Mouse (Mus musculus) hindbrain, embryonic 14.5 days (tissue): Measurements from ENCODE around the gene Aimp2. TPM values are rescaled to one million over a fixed set of nuclear protein-coding genes. Genes with fewer than 3 reads are reported as not detected.

ENCODE experiments used
- ATAC-seq: fragments of 200-750 bp; cut with Nextera tagmentation; 2 replicates; pipeline ENCODE4 v1.8.0; 2017; ENCODE audit warnings: moderate number of reproducible peaks, mild to moderate bottlenecking, moderate TSS enrichment, moderate library complexity; ENCODE audit not compliant: low FRiP score
- DNase-seq: peaks from one replicate; pipeline ENCODE4 v3.0.0-alpha.2; 2015; ENCODE audit warnings: low spot score
- H3K27ac ChIP-seq: fragments of 300-500 bp; sonication (generic); 2 replicates; pipeline ENCODE4 v1.5.1; 2014; ENCODE audit warnings: mild to moderate bottlenecking, moderate library complexity
- H3K27me3 ChIP-seq: fragments of 300-500 bp; sonication (generic); 2 replicates; pipeline ENCODE4 v1.6.1; 2014; ENCODE audit warnings: mild to moderate bottlenecking, low read length, mixed read lengths; ENCODE audit not compliant: control insufficient read depth, insufficient read depth
- H3K36me3 ChIP-seq: fragments of 300-500 bp; sonication (generic); replicated peaks from 2 replicates; pipeline ENCODE4 v1.6.1; 2014; ENCODE audit not compliant: control insufficient read depth, insufficient read depth
- H3K4me1 ChIP-seq: fragments of 300-500 bp; sonication (generic); replicated peaks from 2 replicates; pipeline ENCODE4 v1.6.1; 2014; ENCODE audit warnings: antibody characterized with exemption, low read length, mixed read lengths; ENCODE audit not compliant: control insufficient read depth, insufficient read depth
- H3K4me2 ChIP-seq: fragments of 300-500 bp; sonication (generic); replicated peaks from 2 replicates; pipeline ENCODE4 v1.6.1; 2014; ENCODE audit warnings: mild to moderate bottlenecking, moderate library complexity
- H3K4me3 ChIP-seq: fragments of 300-500 bp; sonication (generic); replicated peaks from 2 replicates; pipeline ENCODE4 v1.5.1; 2014; ENCODE audit warnings: mild to moderate bottlenecking, low read length
- H3K9ac ChIP-seq: fragments of 300-500 bp; sonication (generic); 2 replicates; pipeline ENCODE4 v1.6.1; 2014
- H3K9me3 ChIP-seq: fragments of 300-500 bp; sonication (generic); 2 replicates; pipeline ENCODE4 v1.6.1; 2016; ENCODE audit warnings: low read length; ENCODE audit not compliant: control insufficient read depth
- WGBS: fragments of 180-500 bp; shearing (Covaris S2); extraction: QIAGEN DNeasy Blood & Tissue Kit; methylation state at CpG from one replicate; pipeline ENCODE4 v1.1.7; 2014; 5-methylcytosine and 5-hydroxymethylcytosine counted together
- polyA plus RNA-seq: library from polyadenylated mRNA; unstranded; fragments of >200 nt; fragmentation: Nextera tagmentation; extraction: Ambion mirVana; gene quantifications from 2 replicates; pipeline ENCODE4 v1.2.1, GENCODE M21; 2014

Aimp2 gene
- polyA plus RNA-seq = 86.7 and 87.4 TPM in 2 replicates

DNA sequence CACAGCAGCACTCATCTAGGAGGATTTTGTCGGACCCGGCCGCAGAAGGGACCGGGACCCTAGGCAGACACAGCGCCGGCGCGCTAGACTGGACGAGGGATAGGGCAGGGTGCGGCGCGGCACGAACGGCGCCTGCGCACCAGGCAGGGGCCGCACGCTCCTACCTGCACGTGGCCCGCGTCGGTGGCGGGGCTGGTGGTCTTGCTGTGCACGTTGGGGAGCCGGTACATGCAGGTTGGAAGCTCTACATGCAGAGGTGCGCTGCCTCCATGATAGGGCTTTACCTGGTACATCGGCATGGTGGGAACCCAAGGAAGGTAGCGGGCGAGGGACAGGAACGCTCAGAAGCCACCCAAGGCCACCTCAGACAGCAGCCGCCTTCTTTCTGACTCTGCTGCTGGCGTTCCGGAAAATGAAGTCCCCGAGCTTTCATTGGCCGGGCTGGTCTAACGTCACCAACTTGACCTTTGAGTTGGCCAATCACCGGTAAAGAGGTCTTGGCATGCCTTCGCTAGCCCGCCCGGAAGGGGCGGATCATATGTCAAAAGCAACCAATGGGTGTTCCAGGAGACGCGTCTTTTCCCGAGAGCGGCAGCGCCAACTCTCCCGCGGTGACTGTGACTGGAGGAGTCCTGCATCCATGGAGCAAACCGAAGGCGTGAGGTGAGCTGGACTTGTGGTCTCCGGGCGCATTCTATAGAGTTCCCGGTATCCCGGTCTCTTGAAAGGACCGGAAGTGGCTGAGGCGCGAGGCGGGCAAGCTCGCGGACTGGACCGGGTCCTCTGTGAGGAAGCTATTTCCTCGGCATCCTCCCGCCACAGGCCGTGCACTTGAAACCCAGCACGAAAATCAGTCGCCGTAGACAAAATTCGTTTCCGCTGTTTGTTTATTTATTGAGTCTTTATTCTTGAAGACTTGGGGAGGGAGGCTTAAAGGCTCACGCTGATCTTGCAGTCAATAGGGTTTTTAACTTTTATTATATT, at the start of gene Aimp2, which contains the start of gene Pms2:
TSS of gene Aimp2 (minus strand) at position 431 of the 984 bp plus-strand sequence.
TSS of gene Pms2 (plus strand) at position 548 of the 984 bp plus-strand sequence.
- Histone ChIP-seq H3K27ac (peak within 1 kb of the TSS; percentile 86), H3K4me1 (peaks cover 22% of the 10 kb centered on the region), H3K4me3 (peak within 1 kb of the TSS; percentile 51), H3K4me2 (peak within 1 kb of the TSS; percentile 71), H3K27me3 (no peaks in the 10 kb centered on the region), H3K36me3 (peaks cover 24% of the 10 kb centered on the region), H3K9ac (peak within 1 kb of the TSS; percentile 59), H3K9me3 (no peaks in the 10 kb centered on the region)
- peak; percentile 99 for DNase-seq
- peak; percentile 99 for ATAC-seq
- under 1% methylated on average over 70 of the region's 70 CpGs for WGBS

DNA sequence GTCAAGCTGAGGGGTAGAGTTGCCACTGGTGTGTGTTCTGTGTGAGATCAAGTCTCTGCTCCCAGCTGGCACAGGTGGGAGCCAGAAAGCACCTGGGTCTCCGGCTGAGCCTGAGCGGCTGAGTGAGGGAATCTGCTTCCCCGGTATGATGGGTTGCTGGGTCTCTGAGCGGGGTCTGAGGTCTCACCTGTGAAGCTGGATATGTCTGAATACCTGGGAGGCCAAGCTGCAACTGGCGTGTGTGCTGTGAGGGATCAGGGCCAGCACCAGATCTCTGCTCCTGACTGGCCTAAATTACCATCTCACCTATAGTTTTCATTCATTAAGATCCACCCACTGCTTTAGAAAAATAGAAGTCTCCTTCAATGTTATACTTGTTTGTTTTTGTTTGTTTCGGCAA, 47.5 kb upstream of the Aimp2 start:
- Histone ChIP-seq H3K9ac (no peak overlapping the region), H3K27me3 (no peaks in the 10 kb centered on the region), H3K4me2 (no peak overlapping the region), H3K4me3 (no peak overlapping the region), H3K36me3 (peaks cover 6% of the 10 kb centered on the region; the same call in 1 of the 2 replicates), H3K4me1 (no peaks in the 10 kb centered on the region), H3K27ac (no peak overlapping the region), H3K9me3 (peaks cover 4% of the 10 kb centered on the region; the same call in 1 of the 2 replicates)
- ATAC-seq (no peak), DNase-seq (no peak)
- WGBS = 94% methylated on average over 6 of the region's 6 CpGs

GRCm38 (mm10) chr5:143950016-143950415, 40.4 kb upstream of the Aimp2 start:
- no peak for ATAC-seq
- Histone ChIP-seq H3K9ac (no peak overlapping the region), H3K27ac (no peak overlapping the region), H3K4me2 (no peak overlapping the region), H3K4me1 (no peaks in the 10 kb centered on the region), H3K4me3 (no peak overlapping the region), H3K9me3 (no peaks in the 10 kb centered on the region), H3K27me3 (no peaks in the 10 kb centered on the region), H3K36me3 (no peaks in the 10 kb centered on the region)
- no peak for DNase-seq
- 45% methylated on average over 5 of the region's 5 CpGs for WGBS

- H3K4me2 ChIP-seq = no peak overlapping the region
- H3K4me3 ChIP-seq = no peak overlapping the region
- no peaks in the 10 kb centered on the region for H3K4me1 ChIP-seq
- ATAC-seq (no peak), DNase-seq (no peak)
- H3K27me3 ChIP-seq = no peaks in the 10 kb centered on the region
- H3K27ac ChIP-seq = no peak overlapping the region
- 91% methylated on average over 12 of the region's 12 CpGs for WGBS
- no peaks in the 10 kb centered on the region for H3K36me3 ChIP-seq
- H3K9ac ChIP-seq = no peak overlapping the region
- peaks cover 4% of the 10 kb centered on the region; the same call in 1 of the 2 replicates for H3K9me3 ChIP-seq
These were observed 38.7 kb upstream of the Aimp2 start for GRCm38 (mm10) chr5:143948361-143948760.

DNA sequence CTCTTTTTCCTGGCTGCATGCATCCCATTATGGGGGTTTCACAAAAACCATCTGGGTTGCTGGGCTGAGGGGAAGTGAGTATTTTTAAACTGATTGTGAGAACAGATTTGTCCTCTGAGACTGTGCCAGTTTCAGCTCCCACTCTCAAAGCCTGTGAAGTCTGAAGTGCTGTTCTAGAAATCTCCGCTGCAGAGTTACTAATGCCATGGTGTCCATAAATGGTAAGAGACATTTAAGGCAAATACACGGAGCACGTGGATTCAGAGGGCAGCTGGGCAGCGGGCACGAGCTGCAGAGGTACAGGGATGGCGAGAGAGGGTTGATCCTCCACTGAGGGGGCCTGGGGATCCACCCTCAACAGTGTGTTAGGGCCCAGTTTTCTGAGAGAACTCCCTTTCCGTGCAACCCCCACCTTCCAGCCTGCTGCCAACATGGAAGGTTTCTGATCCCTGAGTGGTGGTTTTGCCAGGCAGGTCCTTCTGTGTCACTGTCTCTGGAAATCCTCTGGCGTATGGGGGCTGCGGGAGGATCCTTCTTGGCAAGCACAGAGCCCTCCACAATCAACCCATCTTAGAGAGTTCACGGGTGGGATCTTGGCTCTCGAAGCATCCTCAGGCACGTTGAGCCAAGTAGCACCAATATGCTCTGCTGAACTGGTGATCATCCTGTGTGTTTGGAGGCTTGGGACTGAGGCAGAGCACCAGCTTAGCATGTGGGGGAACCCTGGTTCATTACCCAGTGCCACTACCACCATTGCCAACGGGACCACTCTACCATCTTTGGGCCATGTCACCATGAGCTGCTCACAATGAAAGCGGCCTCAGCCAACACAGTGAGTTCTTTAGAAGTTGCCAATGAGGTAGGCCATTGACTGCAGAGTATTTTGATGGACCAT, 33.8 kb upstream of the Aimp2 start:
- ATAC-seq = no peak
- Histone ChIP-seq H3K4me2 (no peak overlapping the region), H3K36me3 (no peaks in the 10 kb centered on the region), H3K4me3 (no peak overlapping the region), H3K9ac (no peak overlapping the region), H3K27me3 (no peaks in the 10 kb centered on the region), H3K4me1 (no peaks in the 10 kb centered on the region), H3K9me3 (peaks cover 4% of the 10 kb centered on the region; the same call in 1 of the 2 replicates), H3K27ac (no peak overlapping the region)
- DNase-seq = no peak
- 90% methylated on average over 14 of the region's 14 CpGs for WGBS

- ATAC-seq (no peak), DNase-seq (no peak)
- H3K36me3 ChIP-seq = no peaks in the 10 kb centered on the region
- H3K4me2 ChIP-seq = no peak overlapping the region
- 33% methylated on average over 10 of the region's 10 CpGs for WGBS
- H3K27ac ChIP-seq = no peak overlapping the region
- no peaks in the 10 kb centered on the region for H3K27me3 ChIP-seq
- H3K4me1 ChIP-seq = no peaks in the 10 kb centered on the region
- H3K9me3 ChIP-seq = peaks cover 4% of the 10 kb centered on the region; the same call in 1 of the 2 replicates
- H3K9ac ChIP-seq = no peak overlapping the region
- no peak overlapping the region for H3K4me3 ChIP-seq
These were observed 31.9 kb upstream of the Aimp2 start for GRCm38 (mm10) chr5:143941588-143941987.

- no peak overlapping the region for H3K4me2 ChIP-seq
- no peaks in the 10 kb centered on the region for H3K4me1 ChIP-seq
- no peaks in the 10 kb centered on the region for H3K27me3 ChIP-seq
- WGBS = 86% methylated on average over 9 of the region's 9 CpGs
- ATAC-seq (no peak), DNase-seq (no peak)
- H3K4me3 ChIP-seq = no peak overlapping the region
- H3K36me3 ChIP-seq = peaks cover 12% of the 10 kb centered on the region
- H3K9ac ChIP-seq = no peak overlapping the region
- H3K9me3 ChIP-seq = no peaks in the 10 kb centered on the region
- no peak overlapping the region for H3K27ac ChIP-seq
These were observed 26.5 kb upstream of the Aimp2 start for GRCm38 (mm10) chr5:143936156-143936555.

- H3K9me3 ChIP-seq = no peaks in the 10 kb centered on the region
- WGBS = 89% methylated on average over 1 of the region's 1 CpGs
These were observed 24.2 kb upstream of the Aimp2 start for GRCm38 (mm10) chr5:143933875-143934274.

GRCm38 (mm10) chr5:143933414-143933813, 23.8 kb upstream of the Aimp2 start:
- Histone ChIP-seq H3K36me3 (peaks cover 38% of the 10 kb centered on the region), H3K4me2 (no peak overlapping the region; the same call in 1 of the 2 replicates), H3K9ac (no peak overlapping the region), H3K4me1 (no peaks in the 10 kb centered on the region), H3K9me3 (no peaks in the 10 kb centered on the region), H3K4me3 (no peak overlapping the region), H3K27me3 (no peaks in the 10 kb centered on the region), H3K27ac (no peak overlapping the region)
- DNase-seq (no peak), ATAC-seq (no peak)
- 90% methylated on average over 11 of the region's 11 CpGs for WGBS

More at GRCm38 (mm10) chr5:143933875-143934274, 24.2 kb upstream of the Aimp2 start:
- DNase-seq = no peak
- no peak overlapping the region for H3K9ac ChIP-seq
- H3K4me1 ChIP-seq = no peaks in the 10 kb centered on the region
- H3K27me3 ChIP-seq = no peaks in the 10 kb centered on the region
- H3K4me3 ChIP-seq = no peak overlapping the region
- ATAC-seq = no peak
- no peak overlapping the region for H3K4me2 ChIP-seq
- H3K36me3 ChIP-seq = peaks cover 34% of the 10 kb centered on the region
- H3K27ac ChIP-seq = no peak overlapping the region
